Mouse (Mus musculus) brain, adult 2 months (tissue): ENCODE data around the gene 1700016D06Rik.

Experiments
- DNase-seq: peaks from one replicate; pipeline ENCODE4 v3.0.0; 2011; ENCODE audit warnings: low read depth, low spot score

Gene 1700016D06Rik

DNA sequence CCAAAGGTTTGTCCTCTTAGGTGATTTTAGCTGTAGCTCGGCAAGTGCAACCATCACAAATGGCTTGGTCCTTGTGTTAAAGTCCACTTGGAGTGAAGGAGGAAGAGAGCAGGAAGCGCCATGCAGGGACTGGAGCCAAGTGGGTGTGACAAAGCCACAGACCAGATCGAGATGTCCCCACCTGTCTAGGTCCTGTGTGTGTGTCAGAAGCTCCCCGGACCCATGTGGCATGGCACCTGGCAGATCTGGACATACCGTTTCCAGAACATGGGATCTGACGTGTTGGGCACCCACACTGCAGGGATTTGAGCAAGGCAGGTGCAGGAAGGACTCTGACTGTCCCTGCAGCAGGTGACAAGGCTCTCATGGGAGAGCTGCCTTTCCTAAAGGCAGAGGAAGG, 565 bp upstream of the 1700016D06Rik start:
- no peak for DNase-seq

DNA sequence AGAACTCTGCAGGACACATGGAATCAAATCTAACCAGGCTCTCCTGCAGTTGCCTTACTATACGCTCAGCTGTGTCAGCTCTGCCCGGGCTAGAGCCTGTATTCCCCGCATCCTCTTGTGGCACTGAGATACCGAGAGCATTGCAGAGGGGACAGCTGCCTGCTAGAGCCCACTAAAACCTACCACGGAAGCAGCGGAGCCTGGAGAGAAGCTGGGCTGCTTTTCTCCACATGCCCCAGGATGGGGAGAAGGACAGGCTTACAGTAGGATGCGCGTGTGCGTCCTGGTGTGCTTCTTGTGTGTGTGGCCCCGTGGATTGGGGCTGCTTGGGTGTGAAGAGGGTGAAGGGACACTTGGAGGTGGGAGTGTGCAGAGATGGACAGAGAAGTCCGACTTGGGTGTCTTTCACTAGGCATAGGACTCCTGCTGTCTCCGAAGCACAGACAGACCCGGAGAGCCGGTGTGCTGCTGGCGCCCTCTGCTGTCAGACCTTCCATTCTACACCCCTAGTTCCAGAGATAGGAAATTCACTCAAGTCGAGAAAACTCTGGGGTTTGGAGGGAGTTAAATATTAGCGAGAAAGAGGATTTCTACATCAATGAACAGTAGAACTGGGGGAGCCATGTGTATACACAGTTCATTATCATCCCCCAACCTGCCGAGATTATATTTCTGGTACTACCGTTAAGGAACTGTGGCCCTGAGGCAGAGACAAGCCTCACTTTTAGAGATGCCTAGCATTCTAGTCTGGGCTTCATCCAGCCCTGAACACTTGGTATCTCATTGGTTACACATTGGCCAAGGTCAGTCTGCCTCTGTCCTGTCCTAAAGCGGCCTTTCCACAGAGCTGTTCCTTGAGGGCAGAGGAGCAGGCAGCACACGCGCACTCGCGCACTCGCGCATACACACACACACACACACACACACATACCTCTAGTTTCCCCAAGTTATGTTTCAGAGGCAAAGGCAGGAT, 517 bp downstream of the 1700016D06Rik start:
- peak; percentile 84 for DNase-seq

DNA sequence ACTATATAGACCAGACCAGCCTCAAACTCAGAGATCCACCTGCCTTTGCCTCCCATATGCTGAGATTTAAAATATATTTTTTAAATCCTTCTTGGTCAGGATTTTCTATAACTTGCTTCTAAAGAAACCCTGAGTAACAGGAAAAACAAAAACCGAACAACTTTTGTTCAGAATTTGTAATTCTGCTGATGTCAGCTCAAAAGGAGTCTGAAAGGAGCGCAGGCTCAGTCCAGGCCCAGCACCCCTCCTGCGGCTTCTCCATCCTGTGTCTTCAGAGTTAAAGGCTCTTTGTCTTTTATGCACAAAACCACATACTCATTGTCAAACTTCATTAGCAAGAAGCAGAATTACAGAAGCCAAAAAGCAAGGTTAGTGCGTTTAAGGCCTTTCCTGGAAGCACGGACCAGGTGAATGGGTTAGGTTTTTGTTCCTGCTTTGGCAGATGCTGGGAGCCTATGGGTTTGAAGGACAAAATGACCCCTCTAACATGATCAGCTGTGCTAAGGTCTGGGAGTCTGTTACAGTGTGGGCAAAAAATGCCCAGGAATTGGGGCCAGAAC, 1.3 kb downstream of the 1700016D06Rik start:
- no peak for DNase-seq

DNA sequence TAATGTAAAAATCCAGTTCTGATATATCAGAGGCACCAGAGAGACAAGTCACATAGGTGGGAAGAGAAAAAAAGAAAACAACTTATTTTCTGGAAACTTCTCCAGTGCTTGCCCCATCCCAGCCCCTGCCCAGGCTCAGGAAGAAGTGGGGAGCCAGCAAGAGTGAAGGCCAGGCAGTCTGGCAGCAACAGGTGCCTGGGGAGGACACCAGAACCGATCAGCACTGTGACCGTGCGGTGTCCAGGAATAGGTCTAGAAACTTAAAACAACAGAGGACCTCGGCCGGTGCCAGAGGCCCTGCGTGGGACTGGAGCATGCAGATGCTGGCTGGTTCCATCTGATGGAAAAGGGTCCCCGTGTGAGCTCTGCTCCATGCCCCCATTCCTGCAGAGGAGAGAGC, 3.4 kb downstream of the 1700016D06Rik start:
- no peak for DNase-seq

DNA sequence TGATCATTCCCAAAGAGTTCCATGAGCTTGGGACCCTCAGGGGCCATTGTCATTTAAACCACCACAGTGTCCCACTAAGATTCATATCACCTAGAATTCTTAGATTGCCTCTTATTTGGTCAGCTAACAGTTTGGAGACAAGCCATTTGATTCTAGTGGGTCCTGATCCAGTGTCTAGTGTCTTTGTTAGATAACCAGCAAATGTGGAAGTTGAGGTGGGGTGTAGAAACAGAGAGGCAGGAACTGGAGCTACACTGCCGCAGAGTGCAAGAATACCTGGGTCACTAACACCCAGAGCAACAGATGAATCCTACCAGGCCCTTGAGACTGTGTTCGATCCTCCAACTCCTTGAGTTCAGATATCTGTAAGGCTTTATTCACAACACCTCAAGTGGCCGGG, 4.7 kb downstream of the 1700016D06Rik start:
- no peak for DNase-seq

DNA sequence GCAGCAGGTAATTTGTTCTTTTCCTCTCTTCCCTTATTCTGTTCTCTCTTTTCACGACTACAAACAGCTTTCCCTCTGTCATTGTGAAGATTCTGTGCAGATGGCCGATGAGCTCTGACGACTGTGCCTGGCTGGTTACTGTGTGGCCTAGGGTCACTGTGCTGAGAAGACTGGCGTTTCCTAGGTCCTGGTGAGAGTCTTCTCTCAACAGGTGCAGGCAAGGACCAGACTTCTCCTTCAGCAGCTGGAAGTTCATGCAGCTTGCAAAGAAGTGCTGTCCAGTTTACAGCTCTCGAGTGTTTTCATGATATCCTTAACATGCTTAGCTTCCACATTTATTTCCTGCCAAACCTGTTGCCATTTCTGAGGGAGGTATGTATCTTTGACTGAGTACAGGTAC, 6.9 kb downstream of the 1700016D06Rik start:
- DNase-seq = no peak

DNA sequence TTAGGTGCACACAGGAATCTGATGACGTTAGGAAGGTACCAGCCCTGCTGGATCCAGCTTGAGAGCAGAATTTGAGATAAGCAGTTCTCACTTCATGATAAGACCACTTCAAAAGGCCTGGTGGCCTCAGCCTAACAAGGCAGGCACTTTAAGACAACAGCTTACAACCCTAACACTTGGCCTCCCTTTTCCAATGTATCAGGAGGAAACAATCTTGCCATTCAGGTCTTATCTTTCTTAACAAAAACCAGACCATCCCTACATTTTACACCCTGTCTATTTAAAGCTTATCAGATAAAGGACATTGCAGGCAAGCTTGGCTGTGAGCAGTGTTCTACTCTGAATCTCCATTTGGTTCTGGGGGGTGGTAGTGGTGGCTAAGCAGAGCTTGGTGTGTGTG, 8.4 kb downstream of the 1700016D06Rik start:
- DNase-seq = no peak

DNA sequence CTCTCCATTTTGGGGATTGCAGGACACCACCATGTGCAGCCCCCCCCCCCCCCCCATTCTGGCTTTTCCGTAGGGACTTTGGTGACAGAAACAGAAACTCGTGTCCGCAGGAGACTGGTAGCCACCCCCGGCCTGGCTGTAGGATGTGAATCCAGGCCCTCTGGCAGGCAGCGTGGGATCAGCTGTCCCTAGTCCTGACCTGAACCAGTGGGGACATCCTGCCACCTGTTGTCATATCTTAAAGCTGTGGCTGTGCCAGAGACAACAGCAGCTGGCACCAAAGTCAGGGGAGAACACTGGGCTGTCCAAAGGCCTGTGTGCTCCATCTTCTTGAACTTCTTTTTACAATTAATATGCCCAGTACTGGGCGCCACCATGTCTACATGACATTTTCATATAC, 9.1 kb downstream of the 1700016D06Rik start:
- DNase-seq = no peak

DNA sequence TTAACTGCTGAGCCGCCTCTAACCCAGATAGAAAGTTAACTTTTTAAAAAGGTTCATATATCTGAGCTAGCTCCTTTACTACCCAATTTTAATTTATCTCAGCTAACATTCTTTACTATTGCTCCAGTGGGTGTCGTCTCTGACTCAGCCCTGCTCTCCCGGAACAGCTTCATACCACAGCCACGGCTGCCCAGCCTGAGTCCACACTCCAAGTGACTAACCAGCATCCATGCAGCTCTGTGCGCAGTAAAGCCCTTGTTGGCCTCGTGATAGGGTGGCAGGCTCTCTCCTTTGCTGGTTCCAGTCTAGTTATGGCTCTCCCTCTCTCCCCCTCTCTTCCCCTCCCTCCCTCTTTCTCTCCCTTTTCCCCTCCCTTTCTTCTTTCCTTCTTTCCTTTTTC, 9.6 kb downstream of the 1700016D06Rik start:
- DNase-seq = peak; percentile 66

DNA sequence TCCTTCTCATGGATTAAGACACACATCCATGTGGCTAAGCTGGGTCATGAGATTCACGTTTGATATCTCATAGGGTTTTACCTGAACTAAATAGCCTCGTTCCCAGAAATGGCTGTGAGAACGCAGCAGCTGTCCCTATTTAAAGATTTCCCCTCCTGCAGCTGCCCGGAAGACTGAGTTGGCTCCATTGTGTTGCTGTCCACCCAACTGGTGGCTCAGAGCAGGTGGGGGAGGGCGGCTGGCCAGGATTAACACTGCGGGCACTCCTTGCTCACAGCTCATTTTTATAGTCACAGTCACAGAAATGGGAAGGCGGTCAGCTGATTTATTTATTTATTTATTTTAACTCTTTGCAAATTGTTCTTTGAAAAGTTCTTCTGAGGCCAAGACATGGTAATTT, 10.9 kb downstream of the 1700016D06Rik start:
- no peak for DNase-seq

DNA sequence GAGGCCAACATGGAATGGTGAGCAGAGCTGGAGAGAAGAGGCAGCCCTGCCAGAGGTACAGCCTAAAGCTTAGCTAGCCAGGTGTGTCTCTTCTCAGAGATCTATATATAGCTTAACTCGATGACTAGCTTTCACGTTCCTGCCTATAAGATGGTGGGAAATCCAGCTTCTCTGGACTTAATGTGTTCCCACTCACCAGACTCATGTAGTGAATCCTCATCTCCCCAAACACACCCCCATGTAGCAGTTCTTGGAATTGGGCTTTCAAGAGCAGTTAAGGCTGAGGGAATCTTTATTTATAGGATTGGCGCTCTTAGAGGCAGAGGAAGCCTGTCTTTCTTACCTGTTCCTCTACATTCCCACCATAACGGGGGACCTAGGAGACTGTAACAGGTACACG, 13.6 kb downstream of the 1700016D06Rik start:
- DNase-seq = peak; percentile 52

DNA sequence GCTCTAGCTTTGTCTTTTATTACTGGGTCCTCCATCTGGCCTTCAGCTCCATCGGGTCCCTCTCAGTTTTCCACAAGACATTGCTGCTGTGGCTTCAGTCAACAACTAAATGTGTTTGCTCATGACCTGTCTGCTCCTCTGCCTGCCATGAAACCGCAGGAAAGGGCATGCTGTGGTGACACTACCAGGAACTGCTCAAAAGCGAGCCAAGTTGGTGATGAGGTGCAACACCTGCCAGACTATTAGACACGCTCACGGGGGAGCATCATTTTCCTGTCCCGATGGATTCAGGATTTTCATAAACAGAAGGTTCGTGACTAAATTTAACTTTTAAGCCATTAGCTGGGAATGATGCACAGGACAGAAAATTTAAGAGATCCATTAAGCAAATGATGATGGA, 16.3 kb downstream of the 1700016D06Rik start:
- no peak for DNase-seq

DNA sequence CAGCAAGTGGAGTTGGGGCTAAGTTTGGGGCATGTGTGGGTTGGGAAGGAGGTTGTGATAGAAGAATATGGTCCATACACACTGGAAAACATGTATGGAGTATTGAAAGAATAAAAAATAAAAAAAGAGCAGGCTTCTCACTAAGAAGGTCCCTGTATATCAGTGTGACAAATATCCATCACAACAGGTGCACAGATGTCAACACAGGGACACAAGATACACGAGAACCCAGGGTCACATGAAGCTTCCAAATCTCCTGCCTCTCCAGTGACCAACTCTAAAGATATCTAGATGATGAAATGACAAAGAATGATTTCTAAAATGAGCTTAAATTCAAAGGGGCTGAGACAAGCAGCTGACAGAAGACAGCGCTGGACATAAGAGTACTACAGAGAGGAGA, 32.6 kb downstream of the 1700016D06Rik start:
- DNase-seq = no peak

DNA sequence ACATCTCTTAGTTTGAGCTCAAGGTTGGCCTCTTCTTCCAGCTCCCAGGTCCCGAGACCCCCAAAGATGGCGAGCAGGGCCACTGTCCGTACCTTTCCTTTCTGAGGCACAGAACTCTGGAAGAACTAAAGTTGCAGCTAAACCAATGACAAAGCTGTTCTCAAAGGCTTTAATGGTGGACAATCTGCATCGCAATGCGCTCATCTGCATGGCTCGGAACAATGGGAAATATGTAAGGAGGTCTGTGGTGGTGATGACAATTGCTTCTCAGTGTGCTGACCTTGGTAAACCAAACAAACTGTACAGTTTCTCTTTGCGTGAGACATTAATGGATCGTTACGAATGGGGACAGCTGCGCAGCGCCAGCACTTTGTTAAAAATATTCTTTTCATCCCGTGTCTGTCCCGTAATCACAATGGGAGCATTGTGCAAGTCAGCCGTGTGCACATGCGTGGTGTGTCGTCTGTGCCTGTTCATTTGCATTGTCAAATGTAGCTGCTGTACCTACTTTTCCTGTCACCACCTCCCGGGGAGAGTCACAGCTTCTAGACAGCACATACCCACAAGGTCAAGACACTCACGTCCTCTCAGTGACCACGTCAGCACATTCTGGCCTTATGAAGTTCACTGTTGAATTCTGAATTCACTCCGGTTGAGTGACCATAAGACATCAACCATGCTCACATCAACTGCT, 34.7 kb downstream of the 1700016D06Rik start:
- peak; percentile 19 for DNase-seq

DNA sequence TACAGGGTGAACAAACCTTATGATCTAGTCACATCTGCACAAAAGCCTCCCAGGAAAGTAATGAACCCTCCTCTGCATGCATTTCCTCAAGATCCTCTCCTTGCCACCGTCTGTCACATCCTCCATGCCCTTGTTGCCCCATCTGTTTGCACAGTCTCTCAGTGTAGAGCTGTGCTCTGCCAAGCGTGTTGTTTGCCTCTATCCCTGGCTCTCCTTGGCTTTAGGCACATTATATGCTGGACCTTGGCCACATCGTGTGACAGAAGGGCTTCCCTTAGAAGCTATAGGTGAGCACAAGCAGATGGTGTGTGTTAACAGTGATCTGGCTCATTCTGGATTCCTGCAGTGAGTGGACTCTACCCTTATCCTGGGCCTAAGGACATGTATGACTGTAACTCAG, 38.9 kb downstream of the 1700016D06Rik start:
- DNase-seq = peak; percentile 86

DNA sequence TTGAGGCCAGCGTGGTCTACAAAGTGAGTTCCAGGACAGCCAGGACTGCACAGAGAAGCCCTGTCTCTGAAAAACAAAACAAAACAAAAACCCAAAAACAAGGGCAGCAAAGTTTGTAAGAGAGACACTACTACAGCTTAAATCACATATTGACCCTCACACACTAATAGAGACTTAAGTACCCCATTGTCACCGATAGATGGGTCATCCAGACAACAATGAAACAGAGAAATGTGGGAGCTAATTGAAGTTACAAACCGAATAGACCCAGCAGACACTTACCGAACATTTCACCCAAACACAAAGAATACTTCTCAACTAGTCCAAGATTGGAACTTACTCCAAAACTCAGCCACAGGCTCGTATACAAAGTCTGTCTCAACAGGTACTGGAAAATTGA, 50.8 kb downstream of the 1700016D06Rik start:
- DNase-seq = no peak

DNA sequence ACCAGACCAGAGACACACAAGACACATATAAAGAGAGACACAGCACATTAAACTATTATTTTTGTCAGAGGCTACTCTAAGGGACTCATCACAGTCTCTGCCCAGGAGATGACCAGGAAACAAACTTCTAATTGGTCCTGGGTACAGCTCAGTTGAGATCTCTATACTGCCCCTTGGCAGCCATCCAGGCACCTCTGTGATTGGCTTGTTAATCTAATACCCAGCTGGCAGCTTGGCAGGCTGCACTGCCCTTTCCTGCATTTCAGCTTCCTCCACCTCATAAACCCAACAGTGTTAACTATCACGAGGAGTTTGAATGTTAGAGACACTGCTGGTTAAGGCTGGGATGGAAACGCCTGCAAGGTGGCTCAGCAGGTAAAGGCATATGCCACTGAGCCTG, 57.7 kb downstream of the 1700016D06Rik start:
- no peak for DNase-seq

DNA sequence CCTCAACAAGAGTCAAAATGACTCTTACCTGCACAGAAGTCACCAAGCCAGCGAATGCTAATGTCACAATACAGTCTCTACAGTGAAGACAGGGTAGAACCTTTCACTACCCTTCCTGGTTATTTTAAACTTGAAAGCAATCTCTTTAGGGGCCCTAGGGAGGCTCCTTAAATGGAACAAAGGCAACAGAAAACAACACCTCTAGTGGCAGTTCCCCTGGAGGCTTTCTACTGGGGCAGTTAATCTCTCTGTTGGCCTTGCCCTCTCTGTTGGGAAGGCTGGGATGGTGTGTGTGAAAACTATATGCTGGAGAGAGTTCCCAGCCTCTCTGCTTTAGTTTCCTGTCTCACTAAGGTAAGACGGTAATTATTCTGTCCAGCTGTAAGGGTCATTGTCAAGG, 60.3 kb downstream of the 1700016D06Rik start:
- DNase-seq = no peak

DNA sequence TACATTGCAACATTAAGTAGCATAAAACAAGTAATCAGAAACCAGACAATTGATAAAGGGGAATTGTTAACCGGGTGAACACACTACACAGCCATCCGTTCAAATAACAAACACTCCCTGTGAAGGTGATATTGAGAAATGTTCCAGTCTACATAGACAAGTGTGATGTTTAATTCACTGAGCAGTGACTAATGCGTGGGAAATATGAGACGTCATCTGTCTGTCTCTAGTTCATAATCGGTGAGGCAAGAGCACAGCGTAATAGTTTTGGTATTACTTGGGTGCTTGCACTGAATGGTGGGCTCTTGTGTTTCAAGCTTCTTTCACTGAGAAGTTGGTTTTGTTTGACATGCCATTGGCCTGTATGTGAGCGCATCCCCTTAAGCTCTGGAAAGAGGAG, 63.3 kb downstream of the 1700016D06Rik start:
- no peak for DNase-seq

DNA sequence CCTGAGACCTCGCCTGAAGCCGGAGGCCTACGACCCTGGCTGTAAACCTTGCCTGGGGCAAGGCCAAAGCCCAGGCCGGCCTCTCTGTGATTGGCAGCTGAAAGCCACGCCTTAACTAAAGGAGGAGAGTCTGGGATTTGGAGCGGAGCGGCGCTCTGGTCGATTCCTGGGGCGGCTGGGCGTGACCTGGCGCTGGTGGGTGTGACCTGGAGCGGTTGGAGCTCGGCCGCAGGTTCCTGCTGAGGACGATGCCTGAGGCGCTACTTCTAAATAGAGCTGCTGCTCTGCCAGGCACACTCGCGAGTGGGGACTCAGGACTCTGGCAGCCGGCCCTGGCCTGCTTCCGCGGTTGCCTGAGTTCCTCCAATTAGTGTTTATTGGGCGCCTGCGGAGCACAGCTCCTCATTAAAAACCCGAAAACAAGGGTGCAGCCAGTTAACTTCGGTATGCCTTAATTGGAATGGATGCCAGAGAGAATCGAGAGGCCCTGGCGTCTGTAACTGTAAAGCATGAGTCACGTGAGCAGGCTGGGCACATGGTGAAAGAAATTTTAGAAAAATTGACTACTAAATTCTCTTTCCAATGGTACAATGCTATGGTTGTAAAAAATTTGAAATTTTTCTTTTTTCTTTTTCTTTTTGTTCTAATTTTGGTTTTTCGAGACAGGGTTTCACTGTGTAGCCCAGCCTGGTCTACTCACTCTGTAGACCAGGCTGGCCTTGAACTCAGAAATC, 64.4 kb downstream of the 1700016D06Rik start:
- DNase-seq = peak; percentile 90

DNA sequence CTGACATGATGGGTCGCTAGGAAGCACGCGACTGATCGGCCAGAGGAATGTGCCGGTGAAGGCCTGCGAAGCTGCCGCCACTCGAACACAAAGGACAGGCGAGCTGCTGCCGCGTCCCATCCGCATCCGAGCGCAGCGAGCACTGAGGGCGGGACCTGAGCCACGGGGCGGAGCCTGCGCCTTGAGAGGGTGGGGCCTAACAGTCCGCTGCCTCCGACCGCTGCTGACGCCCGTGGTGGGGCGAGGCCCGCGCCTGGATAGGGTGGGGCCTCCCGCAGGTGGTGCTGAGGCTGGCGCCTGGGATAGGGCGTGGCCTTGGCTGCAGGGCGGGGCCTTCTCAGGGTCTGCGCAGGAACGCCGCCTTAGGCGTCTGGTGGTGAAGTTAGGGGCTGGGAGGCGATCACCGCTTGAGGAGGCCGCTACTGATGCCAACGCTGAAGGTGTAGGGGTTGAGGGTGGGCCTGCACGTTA, 65.2 kb downstream of the 1700016D06Rik start, which contains the start of gene Ankrd10:
Gene Ankrd10 (minus strand): TSS at position 147 of the 471 bp plus-strand sequence.
- DNase-seq = peak; percentile 99
